Mouse (Mus musculus): ENCODE data around the gene Pmpca. TPM values are rescaled to one million over a fixed set of nuclear protein-coding genes. Genes with fewer than 3 reads are reported as not detected.

Pmpca gene
- total RNA-seq, 1 experiment from 2014 or later = 72.9 TPM

- no peak for ATAC-seq (replicated peaks; ENCODE audit: low read depth, poor library complexity, severe bottlenecking)
These were observed 27.9 kb downstream of the Pmpca start for GRCm38 (mm10) chr2:26417066-26417465.

- ATAC-seq (replicated peaks; ENCODE audit: low read depth, poor library complexity, severe bottlenecking) = no peak
These were observed 29.0 kb downstream of the Pmpca start for GRCm38 (mm10) chr2:26418120-26418519.

- ATAC-seq (replicated peaks; ENCODE audit: low read depth, poor library complexity, severe bottlenecking) = no peak
These were observed 32.8 kb downstream of the Pmpca start for GRCm38 (mm10) chr2:26421969-26422368.

DNA sequence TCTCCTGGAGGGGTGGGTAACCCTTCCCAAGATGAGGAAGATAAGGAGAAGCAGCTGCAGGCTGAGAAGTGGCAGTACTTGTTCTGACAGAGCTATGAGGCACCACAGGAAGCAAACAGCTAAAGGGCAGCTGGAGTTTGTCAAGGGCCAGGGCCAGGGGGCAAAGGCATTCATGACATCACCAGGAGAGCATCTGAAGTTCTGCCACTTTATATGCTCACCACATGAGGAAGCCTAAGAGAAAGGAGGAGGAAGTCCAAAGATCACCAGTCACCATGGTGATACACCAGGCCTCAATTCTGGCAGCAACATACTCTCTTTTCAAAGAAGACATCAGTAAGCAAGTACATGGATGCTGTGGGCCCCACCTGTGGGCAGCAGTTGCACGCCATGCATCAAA is 33.9 kb downstream of the Pmpca start:
- no peak for ATAC-seq (replicated peaks; ENCODE audit: low read depth, poor library complexity, severe bottlenecking)

- no peak for ATAC-seq (replicated peaks; ENCODE audit: low read depth, poor library complexity, severe bottlenecking)
These were observed 35.4 kb downstream of the Pmpca start for GRCm38 (mm10) chr2:26424541-26424940.

- no peak for ATAC-seq (replicated peaks; ENCODE audit: low read depth, poor library complexity, severe bottlenecking)
These were observed 40.7 kb downstream of the Pmpca start for GRCm38 (mm10) chr2:26429851-26430250.

DNA sequence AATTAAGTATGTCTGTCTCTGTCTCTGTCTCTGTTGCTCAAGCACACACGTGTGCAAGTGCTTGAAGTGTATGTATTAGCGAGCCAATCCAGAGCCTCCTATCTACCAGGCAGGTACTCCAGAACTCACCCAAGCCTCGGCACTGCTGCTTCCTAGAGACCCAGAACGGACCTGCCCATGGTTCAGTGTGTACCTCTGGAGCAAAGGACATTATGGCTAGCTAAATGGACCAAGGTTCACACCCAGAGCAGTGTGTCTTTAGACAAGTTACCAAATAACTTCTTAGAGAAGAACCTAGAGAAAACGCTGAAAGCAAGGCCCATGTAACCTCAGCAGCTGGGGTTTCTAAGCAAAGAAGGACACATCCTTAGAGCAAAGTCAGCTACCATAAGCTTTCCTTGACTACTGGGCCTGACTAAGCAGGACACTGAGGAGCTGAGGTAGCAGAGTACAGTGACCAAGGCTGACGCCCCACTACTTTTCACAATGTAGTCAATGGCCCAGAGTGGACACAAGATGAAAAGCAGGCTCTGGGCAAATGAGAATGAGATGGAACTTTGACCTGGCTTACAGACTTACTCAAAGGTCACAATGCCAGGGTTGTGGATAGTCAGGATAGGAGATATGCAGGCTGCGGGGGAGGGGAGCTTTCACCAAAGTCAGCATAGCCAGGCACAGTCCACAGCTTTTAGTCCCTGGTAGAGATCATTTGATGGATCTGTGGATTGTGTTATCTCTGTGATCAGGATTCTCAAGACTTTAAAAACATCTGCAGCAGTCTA is 45.8 kb downstream of the Pmpca start:
- no peak for ATAC-seq (replicated peaks; ENCODE audit: low read depth, poor library complexity, severe bottlenecking)

GRCm38 (mm10) chr2:26437221-26437620 is 48.1 kb downstream of the Pmpca start:
- ATAC-seq (replicated peaks; ENCODE audit: low read depth, poor library complexity, severe bottlenecking) = no peak

GRCm38 (mm10) chr2:26438373-26438772 is 49.2 kb downstream of the Pmpca start:
- ATAC-seq (replicated peaks; ENCODE audit: low read depth, poor library complexity, severe bottlenecking) = no peak

DNA sequence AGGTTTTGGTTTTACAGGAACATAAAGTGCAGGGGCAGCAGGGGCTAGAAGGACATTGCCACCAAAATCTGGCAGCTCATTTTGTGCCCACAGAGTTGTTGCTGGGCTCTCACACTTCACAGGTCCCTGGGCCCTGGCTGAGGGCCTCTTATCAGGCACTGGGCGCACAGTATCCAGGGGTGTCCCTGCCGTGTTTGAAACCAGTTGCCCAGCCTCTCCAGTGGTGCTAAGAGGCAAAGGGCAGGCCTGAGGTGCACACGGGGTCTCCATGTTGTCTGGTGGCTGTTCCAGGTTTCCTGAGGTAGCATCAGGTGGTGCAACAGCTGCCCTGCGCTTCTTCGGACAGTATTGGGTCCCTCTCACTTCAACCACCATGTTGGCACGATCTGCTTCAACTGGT is 50.5 kb downstream of the Pmpca start:
- no peak for ATAC-seq (replicated peaks; ENCODE audit: low read depth, poor library complexity, severe bottlenecking)

GRCm38 (mm10) chr2:26441261-26441660 is 52.1 kb downstream of the Pmpca start:
- ATAC-seq (replicated peaks; ENCODE audit: low read depth, poor library complexity, severe bottlenecking) = no peak

GRCm38 (mm10) chr2:26441688-26442087 is 52.5 kb downstream of the Pmpca start:
- ATAC-seq (replicated peaks; ENCODE audit: low read depth, poor library complexity, severe bottlenecking) = no peak

DNA sequence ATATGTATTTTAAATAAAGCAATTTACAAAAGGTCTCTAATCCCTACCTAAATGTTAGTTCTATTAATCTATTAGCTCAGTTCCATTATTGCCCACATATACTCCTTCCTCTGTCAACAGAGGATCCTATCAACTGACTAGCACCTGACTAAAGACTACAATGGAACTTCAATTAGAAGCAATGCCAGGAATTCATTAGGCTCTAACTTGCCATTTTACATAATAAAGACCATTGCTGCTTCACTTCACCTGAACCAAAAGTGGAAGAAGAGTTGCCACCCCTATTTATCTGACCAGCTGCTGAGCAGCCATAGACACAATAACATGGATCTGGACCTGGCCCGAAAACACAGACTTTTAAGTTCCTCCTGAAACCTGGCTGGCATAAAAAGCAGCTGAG is 53.7 kb downstream of the Pmpca start:
- ATAC-seq (replicated peaks; ENCODE audit: low read depth, poor library complexity, severe bottlenecking) = no peak

DNA sequence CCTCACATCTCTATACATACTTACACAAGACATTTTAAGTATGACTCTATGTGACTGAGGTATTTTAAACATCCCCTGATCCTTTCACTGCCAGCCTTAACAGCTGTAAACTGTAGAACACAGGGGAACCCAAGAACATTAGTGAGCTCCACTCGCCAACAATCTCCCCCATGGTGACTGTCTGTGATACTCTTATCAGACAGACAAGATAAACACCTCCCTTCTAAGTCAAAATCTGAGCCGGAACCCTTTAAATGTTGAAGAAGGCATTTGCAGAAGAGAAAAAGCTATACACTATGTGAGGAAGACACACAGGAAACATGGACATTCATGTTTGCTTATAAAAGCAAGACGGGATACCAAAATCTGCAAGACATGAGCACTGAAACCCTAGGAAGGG is 54.7 kb downstream of the Pmpca start:
- no peak for ATAC-seq (replicated peaks; ENCODE audit: low read depth, poor library complexity, severe bottlenecking)

DNA sequence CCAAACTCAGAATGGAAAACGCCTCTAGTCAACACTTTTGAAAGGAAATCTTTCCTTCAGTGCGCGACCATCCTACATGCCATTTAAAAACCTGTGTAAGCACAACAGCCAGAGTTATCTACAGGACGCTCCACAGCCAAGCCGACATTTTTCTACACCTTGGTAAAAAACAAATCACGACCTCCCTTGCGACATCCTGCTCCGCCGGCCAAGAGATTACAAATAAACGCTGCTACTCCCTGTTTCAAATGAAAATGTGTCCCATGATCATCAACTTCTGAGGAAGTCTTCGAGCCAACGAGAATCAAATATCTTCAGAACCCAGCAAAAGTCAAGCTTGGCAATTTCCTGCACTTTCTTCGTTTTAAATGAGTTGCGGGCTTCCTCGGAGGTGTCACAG is 55.2 kb downstream of the Pmpca start:
- ATAC-seq (replicated peaks; ENCODE audit: low read depth, poor library complexity, severe bottlenecking) = no peak

DNA sequence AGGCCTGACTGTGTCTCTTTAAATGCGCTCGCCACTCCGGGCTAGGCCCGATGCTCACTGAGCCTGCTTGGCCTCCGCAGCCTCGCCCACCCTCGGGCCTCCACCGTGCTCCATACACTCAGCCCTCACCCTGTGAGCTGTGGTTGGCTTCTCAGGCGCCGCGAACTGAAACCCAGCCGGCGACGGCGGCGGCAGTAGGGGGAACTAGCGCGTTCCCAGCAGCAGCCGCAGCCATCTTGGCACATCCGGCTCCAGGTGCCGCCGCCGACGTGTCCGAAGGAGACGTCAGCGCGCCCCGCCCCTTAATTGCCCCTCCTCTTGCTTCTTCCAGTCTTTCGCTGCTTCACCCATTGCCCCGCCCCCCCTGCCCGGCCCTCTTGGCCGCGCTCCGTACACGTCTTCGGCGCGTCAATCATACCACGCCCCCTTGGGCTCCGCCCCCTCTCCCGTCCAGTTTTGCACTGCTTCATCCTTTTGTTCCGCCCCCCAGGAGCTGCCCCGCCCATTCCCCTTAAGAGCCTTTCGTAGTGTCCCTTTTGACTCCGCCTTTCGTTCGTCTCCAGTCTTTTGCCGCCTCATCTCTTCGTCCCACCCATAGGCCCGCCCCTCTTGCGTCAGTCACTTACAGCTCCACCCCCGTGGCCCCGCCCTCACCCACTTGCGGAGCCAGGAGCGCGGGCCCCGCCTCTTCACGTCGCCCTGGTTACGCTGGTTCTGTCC is 56.0 kb downstream of the Pmpca start, which contains the start of gene Sec16a:
Gene Sec16a (minus strand): TSS at position 271 of the 720 bp plus-strand sequence.
- ATAC-seq (replicated peaks; ENCODE audit: low read depth, poor library complexity, severe bottlenecking) = peak; percentile 74

- ATAC-seq (replicated peaks; ENCODE audit: low read depth, poor library complexity, severe bottlenecking) = peak; percentile 77
These were observed 56.7 kb downstream of the Pmpca start for GRCm38 (mm10) chr2:26445666-26446445.

GRCm38 (mm10) chr2:26446671-26447070 is 57.5 kb downstream of the Pmpca start:
- ATAC-seq (replicated peaks; ENCODE audit: low read depth, poor library complexity, severe bottlenecking) = no peak

Measured in common myeloid progenitor, adult 5-6 weeks (primary cell).